Comparison of ENCODE assay signal across 23 mouse cellular contexts in genomic region chr16:10821387-10821786, GRCm38 (mm10). TPM values are rescaled to one million over a fixed set of nuclear protein-coding genes. Genes with fewer than 3 reads are reported as not detected.
DNase-seq lines count a peak whose midpoint lies in the region; ATAC-seq lines count a peak whose summit lies in the region.
"Had no signal": no experiment of that assay in that cellular context is flagged by ENCODE, and none has a peak within 500 bp of the region (broad histone marks: within the 10 kb centered on the region; RNA-seq: fewer than 3 reads in every experiment).

No protein-coding gene starts in this region.

- H3K4me1 ChIP-seq in heart, embryonic 15.5 days (replicated peaks): peaks cover 13% of the 10 kb centered on the region; the same call in 1 of the 2 replicates
- peaks cover 10% of the 10 kb centered on the region for H3K4me1 ChIP-seq in limb, embryonic 10.5 days
- no peaks in the 10 kb centered on the region for H3K4me1 ChIP-seq in stomach, embryonic 16.5 days (ENCODE audit: control insufficient read depth, insufficient read depth, low read length)
- H3K4me1 ChIP-seq: forebrain, embryonic 12.5 days; hindbrain, embryonic 10.5 days; liver, embryonic 15.5 days; midbrain, embryonic 12.5 days; neural tube, embryonic 15.5 days had no signal

- DNase-seq in heart, postnatal 36 days: no peak
- DNase-seq in kidney, postnatal 14 days: peak; percentile 37
- no peak for DNase-seq in kidney, adult 18-20 months
- DNase-seq in limb, embryonic 10.5 days (ENCODE audit: low spot score): no peak
- no peak for DNase-seq in right cerebral cortex, postnatal 10 days (ENCODE audit: low spot score in 2 of 2)
- DNase-seq: adrenal gland, adult 8-10 months; cerebellum, adult 2 months; gastrocnemius, postnatal 25 days; retina, postnatal 1 day had no signal

- H3K9ac ChIP-seq in heart, embryonic 15.5 days: no peak overlapping the region
- no peak overlapping the region for H3K9ac ChIP-seq in stomach, embryonic 16.5 days (ENCODE audit: low read length)
- H3K9ac ChIP-seq: embryonic facial prominence, embryonic 15.5 days; forebrain, embryonic 12.5 days; liver, embryonic 15.5 days; midbrain, embryonic 12.5 days; neural tube, embryonic 15.5 days had no signal

- H3K27ac ChIP-seq in heart, embryonic 15.5 days: peak overlapping the region; percentile 35
- H3K27ac ChIP-seq in limb, embryonic 10.5 days: peak overlapping the region; percentile 33; the same call in 1 of the 2 replicates
- peak overlapping the region; percentile 70 for H3K27ac ChIP-seq in stomach, embryonic 16.5 days (ENCODE audit: low read length)
- H3K27ac ChIP-seq: embryonic facial prominence, embryonic 15.5 days; forebrain, embryonic 12.5 days; hindbrain, embryonic 10.5 days; liver, embryonic 15.5 days; macrophage; midbrain, embryonic 12.5 days; neural tube, embryonic 15.5 days had no signal

- H3K36me3 ChIP-seq in heart, embryonic 15.5 days: no peaks in the 10 kb centered on the region
- H3K36me3 ChIP-seq in limb, embryonic 10.5 days: no peaks in the 10 kb centered on the region
- no peaks in the 10 kb centered on the region for H3K36me3 ChIP-seq in stomach, embryonic 16.5 days (ENCODE audit: control insufficient read depth, insufficient read depth, low read length)
- H3K36me3 ChIP-seq: embryonic facial prominence, embryonic 15.5 days; forebrain, embryonic 12.5 days; G1E; hindbrain, embryonic 10.5 days; liver, embryonic 15.5 days; midbrain, embryonic 12.5 days; neural tube, embryonic 15.5 days had no signal

- no peaks in the 10 kb centered on the region for H3K27me3 ChIP-seq in heart, embryonic 15.5 days
- H3K27me3 ChIP-seq in limb, embryonic 10.5 days (ENCODE audit: low read depth, poor library complexity, severe bottlenecking): no peaks in the 10 kb centered on the region
- no peaks in the 10 kb centered on the region for H3K27me3 ChIP-seq in stomach, embryonic 16.5 days (ENCODE audit: control insufficient read depth, insufficient read depth, low read length)
- H3K27me3 ChIP-seq: embryonic facial prominence, embryonic 15.5 days; forebrain, embryonic 12.5 days; midbrain, embryonic 12.5 days; neural tube, embryonic 15.5 days had no signal

- intact Hi-C loops in heart, postnatal 36 days (cut with DNase I): no loop called here

- ATAC-seq in heart, embryonic 15.5 days (replicated peaks; ENCODE audit: insufficient number of reproducible peaks, insufficient read depth, low FRiP score, low read depth): peak; percentile 20; the same call in 1 of the 2 replicates
- peak; percentile 73 for ATAC-seq in stomach, embryonic 16.5 days (ENCODE audit: insufficient read depth, low FRiP score)

- no peaks in the 10 kb centered on the region for H3K9me3 ChIP-seq in heart, embryonic 15.5 days (replicated peaks)
- no peaks in the 10 kb centered on the region for H3K9me3 ChIP-seq in limb, embryonic 10.5 days (replicated peaks)
- no peaks in the 10 kb centered on the region for H3K9me3 ChIP-seq in stomach, embryonic 16.5 days (replicated peaks; ENCODE audit: control insufficient read depth, low read length)
- H3K9me3 ChIP-seq: embryonic facial prominence, embryonic 15.5 days; forebrain, embryonic 12.5 days; G1E; hindbrain, embryonic 10.5 days; liver, embryonic 15.5 days; midbrain, embryonic 12.5 days; neural tube, embryonic 15.5 days had no signal

- H3K4me3 ChIP-seq in heart, embryonic 15.5 days: no peak overlapping the region
- no peak overlapping the region for H3K4me3 ChIP-seq in limb, embryonic 10.5 days
- no peak overlapping the region for H3K4me3 ChIP-seq in stomach, embryonic 16.5 days (replicated peaks; ENCODE audit: low read length)
- H3K4me3 ChIP-seq: embryonic facial prominence, embryonic 15.5 days; forebrain, embryonic 12.5 days; hindbrain, embryonic 10.5 days; liver, embryonic 15.5 days; midbrain, embryonic 12.5 days; neural tube, embryonic 15.5 days had no signal

- 60% methylated on average over 4 of the region's 4 CpGs for WGBS in heart, embryonic 15.5 days
- WGBS in limb, embryonic 10.5 days: 69% methylated on average over 4 of the region's 4 CpGs
- WGBS in stomach, embryonic 16.5 days: 36% methylated on average over 4 of the region's 4 CpGs

- no peak overlapping the region for H3K4me2 ChIP-seq in heart, embryonic 15.5 days
- H3K4me2 ChIP-seq in stomach, embryonic 16.5 days (ENCODE audit: low read depth, low read length): no peak overlapping the region
- H3K4me2 ChIP-seq: embryonic facial prominence, embryonic 15.5 days; forebrain, embryonic 12.5 days; liver, embryonic 15.5 days; midbrain, embryonic 12.5 days; neural tube, embryonic 15.5 days had no signal

RNA-seq across cellular contexts. Expression of gene Gm11172, which starts 8.7 kb away (rescaled TPM):
- polyA plus RNA-seq in heart, embryonic 15.5 days (2015; fragmentation: Nextera tagmentation; extraction: Ambion mirVana): not detected in 2 replicates
- not detected for total RNA-seq in heart, postnatal 36 days (2021)
- not detected in 2 replicates for polyA plus RNA-seq in limb, embryonic 10.5 days (2016; fragmentation: Nextera tagmentation; extraction: Ambion mirVana)
- not detected in 2 replicates for polyA plus RNA-seq in stomach, embryonic 16.5 days (2015; fragmentation: Nextera tagmentation; extraction: Ambion mirVana)
- total RNA-seq: adrenal gland, adult 8-10 months; G1E; gastrocnemius, postnatal 25 days; layer of hippocampus, postnatal 10 days; left cerebral cortex, postnatal 36 days had no signal
- polyA plus RNA-seq: cerebellum, adult 2 months; cortical plate, adult 2 months; embryonic facial prominence, embryonic 15.5 days; forebrain, embryonic 12.5 days; G1E; hindbrain, embryonic 10.5 days; liver, embryonic 15.5 days; macrophage; midbrain, embryonic 12.5 days; neural tube, embryonic 15.5 days; small intestine, adult 2 months had no signal

RNA-seq across cellular contexts. Expression of gene Rmi2, which starts 13.5 kb away (rescaled TPM):
- polyA plus RNA-seq in heart, embryonic 15.5 days (2015; fragmentation: Nextera tagmentation; extraction: Ambion mirVana): 2.1 and 3.5 TPM in 2 replicates
- total RNA-seq in heart, postnatal 36 days (2021): under 1 TPM; 0.41 to 0.61 TPM
- 4.2 and 4.8 TPM in 2 replicates for polyA plus RNA-seq in limb, embryonic 10.5 days (2016; fragmentation: Nextera tagmentation; extraction: Ambion mirVana)
- polyA plus RNA-seq in stomach, embryonic 16.5 days (2015; fragmentation: Nextera tagmentation; extraction: Ambion mirVana): 2.2 and 2.4 TPM in 2 replicates

RNA-seq across cellular contexts. Expression of gene Prm1, which starts 15.7 kb away (rescaled TPM):
- polyA plus RNA-seq in heart, embryonic 15.5 days (2015; fragmentation: Nextera tagmentation; extraction: Ambion mirVana): 0.30 TPM in 1 of 2 replicates, not detected in the other
- not detected for total RNA-seq in heart, postnatal 36 days (2021)
- not detected in 2 replicates for polyA plus RNA-seq in limb, embryonic 10.5 days (2016; fragmentation: Nextera tagmentation; extraction: Ambion mirVana)
- polyA plus RNA-seq in stomach, embryonic 16.5 days (2015; fragmentation: Nextera tagmentation; extraction: Ambion mirVana): not detected in 2 replicates
- total RNA-seq: adrenal gland, adult 8-10 months; G1E; gastrocnemius, postnatal 25 days; layer of hippocampus, postnatal 10 days; left cerebral cortex, postnatal 36 days had no signal
- polyA plus RNA-seq: cerebellum, adult 2 months; cortical plate, adult 2 months; embryonic facial prominence, embryonic 15.5 days; forebrain, embryonic 12.5 days; G1E; hindbrain, embryonic 10.5 days; liver, embryonic 15.5 days; macrophage; midbrain, embryonic 12.5 days; small intestine, adult 2 months had no signal

RNA-seq across cellular contexts. Expression of gene Prm2, which starts 25.5 kb away (rescaled TPM):
- not detected in 2 replicates for polyA plus RNA-seq in heart, embryonic 15.5 days (2015; fragmentation: Nextera tagmentation; extraction: Ambion mirVana)
- not detected for total RNA-seq in heart, postnatal 36 days (2021)
- polyA plus RNA-seq in limb, embryonic 10.5 days (2016; fragmentation: Nextera tagmentation; extraction: Ambion mirVana): not detected in 2 replicates
- not detected in 2 replicates for polyA plus RNA-seq in stomach, embryonic 16.5 days (2015; fragmentation: Nextera tagmentation; extraction: Ambion mirVana)
- total RNA-seq: adrenal gland, adult 8-10 months; gastrocnemius, postnatal 25 days; layer of hippocampus, postnatal 10 days; left cerebral cortex, postnatal 36 days had no signal
- polyA plus RNA-seq: cerebellum, adult 2 months; cortical plate, adult 2 months; embryonic facial prominence, embryonic 15.5 days; forebrain, embryonic 12.5 days; G1E; hindbrain, embryonic 10.5 days; liver, embryonic 15.5 days; macrophage; midbrain, embryonic 12.5 days; neural tube, embryonic 15.5 days; small intestine, adult 2 months had no signal

RNA-seq across cellular contexts. Expression of gene Prm3, which starts 30.7 kb away (rescaled TPM):
- polyA plus RNA-seq in heart, embryonic 15.5 days (2015; fragmentation: Nextera tagmentation; extraction: Ambion mirVana): not detected in 2 replicates
- total RNA-seq in heart, postnatal 36 days (2021): not detected
- not detected in 2 replicates for polyA plus RNA-seq in limb, embryonic 10.5 days (2016; fragmentation: Nextera tagmentation; extraction: Ambion mirVana)
- polyA plus RNA-seq in stomach, embryonic 16.5 days (2015; fragmentation: Nextera tagmentation; extraction: Ambion mirVana): not detected in 2 replicates
- total RNA-seq: adrenal gland, adult 8-10 months; G1E; gastrocnemius, postnatal 25 days; layer of hippocampus, postnatal 10 days; left cerebral cortex, postnatal 36 days had no signal
- polyA plus RNA-seq: cerebellum, adult 2 months; cortical plate, adult 2 months; embryonic facial prominence, embryonic 15.5 days; forebrain, embryonic 12.5 days; G1E; hindbrain, embryonic 10.5 days; liver, embryonic 15.5 days; macrophage; midbrain, embryonic 12.5 days; neural tube, embryonic 15.5 days; small intestine, adult 2 months had no signal
